Mouse (Mus musculus) erythroblast, embryonic 14.5 days (primary cell): ENCODE data around the gene Cfap300. TPM values are rescaled to one million over a fixed set of nuclear protein-coding genes. Genes with fewer than 3 reads are reported as not detected.

ENCODE experiments used
- H3K27me3 ChIP-seq: 2 replicates; pipeline ENCODE4 v1.6.1; 2012; ENCODE audit warnings: inconsistent platforms; ENCODE audit not compliant: control insufficient read depth
- H3K36me3 ChIP-seq: 2 replicates; pipeline ENCODE4 v1.6.1; 2012; ENCODE audit warnings: mild to moderate bottlenecking, inconsistent platforms; ENCODE audit not compliant: control insufficient read depth
- H3K4me1 ChIP-seq: 2 replicates; pipeline ENCODE4 v1.6.1; 2012; ENCODE audit warnings: inconsistent platforms; ENCODE audit not compliant: control insufficient read depth
- H3K4me3 ChIP-seq: replicated peaks from 2 replicates; pipeline ENCODE3; 2012; ENCODE audit warnings: moderate library complexity, mild to moderate bottlenecking, inconsistent platforms
- H3K9me3 ChIP-seq: 2 replicates; pipeline ENCODE4 v1.6.1; 2012; ENCODE audit warnings: low read length, inconsistent platforms, mixed read lengths; ENCODE audit not compliant: control insufficient read depth
- GATA1 ChIP-seq: IDR thresholded peaks from 2 replicates; pipeline ENCODE4 v1.6.1; 2012; ENCODE audit warnings: low read length, inconsistent platforms, mixed read lengths
- TAL1 ChIP-seq: IDR thresholded peaks from 3 replicates; pipeline ENCODE4 v1.6.1; 2012; ENCODE audit warnings: low read length, inconsistent platforms, mixed read lengths
- polyA plus RNA-seq: library from polyadenylated mRNA; stranded (reverse); fragments of >175 nt; gene quantifications from 2 replicates; pipeline ENCODE4 v1.2.3, GENCODE M21; 2012

Gene Cfap300
- 0.29 and 0.34 TPM in 2 replicates for polyA plus RNA-seq

- Histone ChIP-seq H3K4me1 (peaks cover 24% of the 10 kb centered on the region), H3K36me3 (no peaks in the 10 kb centered on the region), H3K9me3 (no peaks in the 10 kb centered on the region), H3K27me3 (no peaks in the 10 kb centered on the region), H3K4me3 (peak within 1 kb of the TSS; percentile 81)
- no peak for TF ChIP-seq TAL1
- TF ChIP-seq GATA1 = no peak
Measured at GRCm38 (mm10) chr9:8042338-8043043, at the start of gene Cfap300. Gene Cfap300, minus strand, starts transcription at chr9:8042823.

GRCm38 (mm10) chr9:8078882-8079281, 36.3 kb upstream of the Cfap300 start:
- Histone ChIP-seq H3K36me3 (no peaks in the 10 kb centered on the region), H3K4me3 (no peak overlapping the region), H3K4me1 (no peaks in the 10 kb centered on the region), H3K9me3 (no peaks in the 10 kb centered on the region), H3K27me3 (no peaks in the 10 kb centered on the region)
- TF ChIP-seq GATA1 = no peak
- no peak for TF ChIP-seq TAL1

GRCm38 (mm10) chr9:8074345-8074744, 31.7 kb upstream of the Cfap300 start:
- no peaks in the 10 kb centered on the region for H3K9me3 ChIP-seq
- no peak overlapping the region for H3K4me3 ChIP-seq
- H3K36me3 ChIP-seq = no peaks in the 10 kb centered on the region
- H3K27me3 ChIP-seq = no peaks in the 10 kb centered on the region
- no peaks in the 10 kb centered on the region for H3K4me1 ChIP-seq
- no peak for TF ChIP-seq TAL1
- no peak for TF ChIP-seq GATA1

GRCm38 (mm10) chr9:8073203-8073755, 30.7 kb upstream of the Cfap300 start:
- no peaks in the 10 kb centered on the region for H3K27me3 ChIP-seq
- H3K4me1 ChIP-seq = no peaks in the 10 kb centered on the region
- TF ChIP-seq TAL1 = no peak
- no peak for TF ChIP-seq GATA1
- H3K9me3 ChIP-seq = no peaks in the 10 kb centered on the region
- H3K36me3 ChIP-seq = no peaks in the 10 kb centered on the region
- H3K4me3 ChIP-seq = no peak overlapping the region

GRCm38 (mm10) chr9:8059636-8060035, 17.0 kb upstream of the Cfap300 start:
- Histone ChIP-seq H3K9me3 (no peaks in the 10 kb centered on the region), H3K27me3 (no peaks in the 10 kb centered on the region), H3K36me3 (no peaks in the 10 kb centered on the region), H3K4me1 (no peaks in the 10 kb centered on the region), H3K4me3 (no peak overlapping the region)
- TF ChIP-seq TAL1 = no peak
- TF ChIP-seq GATA1 = no peak

GRCm38 (mm10) chr9:8054831-8055230, 12.2 kb upstream of the Cfap300 start:
- Histone ChIP-seq H3K4me3 (no peak overlapping the region), H3K4me1 (no peaks in the 10 kb centered on the region), H3K27me3 (no peaks in the 10 kb centered on the region), H3K36me3 (no peaks in the 10 kb centered on the region), H3K9me3 (no peaks in the 10 kb centered on the region)
- no peak for TF ChIP-seq GATA1
- TF ChIP-seq TAL1 = no peak

GRCm38 (mm10) chr9:8043044-8043387, 393 bp upstream of the Cfap300 start:
- Histone ChIP-seq H3K27me3 (no peaks in the 10 kb centered on the region), H3K4me1 (peaks cover 24% of the 10 kb centered on the region), H3K36me3 (no peaks in the 10 kb centered on the region), H3K9me3 (no peaks in the 10 kb centered on the region), H3K4me3 (peak overlapping the region; percentile 81)
- TF ChIP-seq TAL1 (no peak), GATA1 (no peak)

- peaks cover 13% of the 10 kb centered on the region for H3K4me1 ChIP-seq
- TF ChIP-seq TAL1 = no peak
- no peak for TF ChIP-seq GATA1
- H3K9me3 ChIP-seq = no peaks in the 10 kb centered on the region
- H3K4me3 ChIP-seq = no peak overlapping the region
- H3K36me3 ChIP-seq = no peaks in the 10 kb centered on the region
- no peaks in the 10 kb centered on the region for H3K27me3 ChIP-seq
Measured at GRCm38 (mm10) chr9:8035546-8035945, 7.1 kb downstream of the Cfap300 start.

- peaks cover 13% of the 10 kb centered on the region for H3K4me1 ChIP-seq
- no peak for TF ChIP-seq TAL1
- no peak for TF ChIP-seq GATA1
- H3K27me3 ChIP-seq = no peaks in the 10 kb centered on the region
- no peak overlapping the region for H3K4me3 ChIP-seq
- no peaks in the 10 kb centered on the region for H3K36me3 ChIP-seq
- H3K9me3 ChIP-seq = no peaks in the 10 kb centered on the region
Measured at GRCm38 (mm10) chr9:8035091-8035490, 7.5 kb downstream of the Cfap300 start.

GRCm38 (mm10) chr9:8034143-8034542, 8.5 kb downstream of the Cfap300 start:
- H3K27me3 ChIP-seq = no peaks in the 10 kb centered on the region
- peaks cover 4% of the 10 kb centered on the region for H3K4me1 ChIP-seq
- H3K9me3 ChIP-seq = no peaks in the 10 kb centered on the region
- H3K4me3 ChIP-seq = no peak overlapping the region
- TF ChIP-seq TAL1 = no peak
- TF ChIP-seq GATA1 = no peak
- H3K36me3 ChIP-seq = no peaks in the 10 kb centered on the region
